Mouse (Mus musculus) spleen, postnatal 0 days (tissue): ENCODE results near the gene Zfp365. TPM values are rescaled to one million over a fixed set of nuclear protein-coding genes. Genes with fewer than 3 reads are reported as not detected.

Experiments used
- polyA plus RNA-seq: library from polyadenylated mRNA; unstranded; fragments of >200 nt; fragmentation: Nextera tagmentation; extraction: Ambion mirVana; gene quantifications from 2 replicates; pipeline ENCODE4 v1.2.1, GENCODE M21; 2015

Zfp365 gene
- 0.12 and 0.20 TPM in 2 replicates for polyA plus RNA-seq

GRCm38 (mm10) chr10:67912337-67912776 is at the start of gene Zfp365:
Zfp365 (minus strand) TSS chr10:67912662.

Other genes with a start within 250 kb of the Zfp365 start
- gene Rtkn2, start 66.9 kb upstream of the Zfp365 start, polyA plus RNA-seq: 2.0 and 2.8 TPM in 2 replicates